Mouse (Mus musculus) liver, embryonic 13.5 days (tissue): ENCODE data around the gene Zfp219. TPM values are rescaled to one million over a fixed set of nuclear protein-coding genes. Genes with fewer than 3 reads are reported as not detected.

Experiments used
- ATAC-seq: fragments of 200-750 bp; cut with Nextera tagmentation; 2 replicates; pipeline ENCODE4 v1.8.0; 2017; ENCODE audit warnings: low read depth, mild to moderate bottlenecking, moderate number of reproducible peaks, moderate library complexity
- DNase-seq: peaks from one replicate; pipeline ENCODE4 v3.0.0; 2022
- H3K27ac ChIP-seq: fragments of 300-500 bp; sonication (generic); 2 replicates; pipeline ENCODE4 v1.5.1; 2015; ENCODE audit warnings: moderate library complexity, mild to moderate bottlenecking, inconsistent platforms
- H3K27me3 ChIP-seq: fragments of 300-500 bp; sonication (generic); 2 replicates; pipeline ENCODE4 v1.6.1; 2015; ENCODE audit warnings: mild to moderate bottlenecking, inconsistent platforms
- H3K36me3 ChIP-seq: fragments of 300-500 bp; sonication (generic); 2 replicates; pipeline ENCODE4 v1.6.1; 2015; ENCODE audit warnings: mild to moderate bottlenecking, inconsistent platforms
- H3K4me1 ChIP-seq: fragments of 300-500 bp; sonication (generic); replicated peaks from 2 replicates; pipeline ENCODE4 v1.6.1; 2015; ENCODE audit warnings: inconsistent platforms
- H3K4me2 ChIP-seq: fragments of 300-500 bp; sonication (generic); 2 replicates; pipeline ENCODE4 v1.6.1; 2015; ENCODE audit warnings: inconsistent platforms, mild to moderate bottlenecking, moderate library complexity
- H3K4me3 ChIP-seq: fragments of 300-500 bp; sonication (generic); replicated peaks from 2 replicates; pipeline ENCODE4 v1.5.1; 2015; ENCODE audit warnings: mild to moderate bottlenecking, inconsistent platforms
- H3K9ac ChIP-seq: fragments of 300-500 bp; sonication (generic); 2 replicates; pipeline ENCODE4 v1.6.1; 2015; ENCODE audit warnings: mild to moderate bottlenecking, inconsistent platforms
- H3K9me3 ChIP-seq: fragments of 300-500 bp; sonication (generic); replicated peaks from 2 replicates; pipeline ENCODE4 v1.6.1; 2016; ENCODE audit warnings: inconsistent platforms
- WGBS: fragments of 180-500 bp; shearing (Covaris S2); methylation state at CpG from one replicate; pipeline ENCODE4 v1.1.7; 2015; ENCODE audit not compliant: insufficient replicate concordance; 5-methylcytosine and 5-hydroxymethylcytosine counted together
- polyA plus RNA-seq: library from polyadenylated mRNA; unstranded; fragments of >200 nt; fragmentation: Nextera tagmentation; extraction: Ambion mirVana; gene quantifications from 2 replicates; pipeline ENCODE4 v1.2.1, GENCODE M21; 2015

Gene Zfp219
- polyA plus RNA-seq, 1 experiment from 2014 or later: 10.1 TPM

GRCm38 (mm10) chr14:52035926-52036325 lies 15.4 kb upstream of the Zfp219 start:
- no peaks in the 10 kb centered on the region for H3K4me1 ChIP-seq
- no peaks in the 10 kb centered on the region; the same call in 1 of the 2 replicates for H3K27me3 ChIP-seq
- H3K9me3 ChIP-seq: no peaks in the 10 kb centered on the region
- no peak overlapping the region for H3K4me3 ChIP-seq
- H3K27ac ChIP-seq: no peak overlapping the region
- no peak overlapping the region for H3K4me2 ChIP-seq
- H3K36me3 ChIP-seq: no peaks in the 10 kb centered on the region
- no peak for DNase-seq
- WGBS: 62% methylated on average over 6 of the region's 6 CpGs
- H3K9ac ChIP-seq: no peak overlapping the region
- ATAC-seq: peak; percentile 18; the same call in 1 of the 2 replicates

GRCm38 (mm10) chr14:52026342-52026741 lies 5.8 kb upstream of the Zfp219 start:
- no peaks in the 10 kb centered on the region for H3K36me3 ChIP-seq
- H3K27me3 ChIP-seq: no peaks in the 10 kb centered on the region
- no peaks in the 10 kb centered on the region for H3K9me3 ChIP-seq
- WGBS: 73% methylated on average over 4 of the region's 4 CpGs
- ATAC-seq: no peak
- no peak overlapping the region for H3K4me2 ChIP-seq
- H3K4me3 ChIP-seq: no peak overlapping the region
- peaks cover 44% of the 10 kb centered on the region for H3K4me1 ChIP-seq
- DNase-seq: no peak
- no peak overlapping the region for H3K27ac ChIP-seq
- no peak overlapping the region for H3K9ac ChIP-seq

- ATAC-seq (peak; percentile 24; the same call in 1 of the 2 replicates), DNase-seq (no peak)
- Histone ChIP-seq H3K27me3 (no peaks in the 10 kb centered on the region), H3K4me2 (peak overlapping the region; percentile 88), H3K4me1 (peaks cover 54% of the 10 kb centered on the region), H3K9me3 (no peaks in the 10 kb centered on the region), H3K36me3 (no peaks in the 10 kb centered on the region), H3K4me3 (peak overlapping the region; percentile 17; the same call in 1 of the 2 replicates), H3K9ac (0 out of 2 replicates have a peak overlapping the region, but pooled peaks have one; percentile 92), H3K27ac (peak overlapping the region; percentile 97)
- 42% methylated on average over 2 of the region's 2 CpGs for WGBS
Measured at GRCm38 (mm10) chr14:52024133-52024532, 3.6 kb upstream of the Zfp219 start.

GRCm38 (mm10) chr14:52022709-52023459 lies 2.4 kb upstream of the Zfp219 start:
- Histone ChIP-seq H3K27me3 (no peaks in the 10 kb centered on the region), H3K4me3 (peak overlapping the region; percentile 34), H3K4me2 (peak overlapping the region; percentile 88), H3K9ac (peak overlapping the region; percentile 92), H3K4me1 (peaks cover 66% of the 10 kb centered on the region), H3K36me3 (peaks cover 5% of the 10 kb centered on the region; the same call in 1 of the 2 replicates), H3K27ac (peak overlapping the region; percentile 97), H3K9me3 (no peaks in the 10 kb centered on the region)
- WGBS: 7% methylated on average over 23 of the region's 23 CpGs
- DNase-seq (peak; percentile 76), ATAC-seq (peak; percentile 29)

- DNase-seq: no peak
- Histone ChIP-seq H3K36me3 (peaks cover 5% of the 10 kb centered on the region; the same call in 1 of the 2 replicates), H3K27ac (peak overlapping the region; percentile 97), H3K4me3 (peak overlapping the region; percentile 34), H3K9ac (peak overlapping the region; percentile 92), H3K27me3 (no peaks in the 10 kb centered on the region), H3K4me2 (peak overlapping the region; percentile 88), H3K4me1 (peaks cover 72% of the 10 kb centered on the region), H3K9me3 (no peaks in the 10 kb centered on the region)
- no peak for ATAC-seq
- 61% methylated on average over 3 of the region's 3 CpGs for WGBS
Measured at GRCm38 (mm10) chr14:52022244-52022708, 1.7 kb upstream of the Zfp219 start.

GRCm38 (mm10) chr14:52021568-52022212 lies 1.2 kb upstream of the Zfp219 start:
- peak overlapping the region; percentile 92 for H3K9ac ChIP-seq
- H3K27ac ChIP-seq: peak overlapping the region; percentile 97
- H3K4me3 ChIP-seq: peak overlapping the region; percentile 77; the same call in 1 of the 2 replicates
- H3K4me1 ChIP-seq: peaks cover 78% of the 10 kb centered on the region
- DNase-seq (no peak), ATAC-seq (peak; percentile 4; the same call in 1 of the 2 replicates)
- peak overlapping the region; percentile 88 for H3K4me2 ChIP-seq
- 48% methylated on average over 8 of the region's 8 CpGs for WGBS
- H3K27me3 ChIP-seq: no peaks in the 10 kb centered on the region
- peaks cover 5% of the 10 kb centered on the region; the same call in 1 of the 2 replicates for H3K36me3 ChIP-seq
- no peaks in the 10 kb centered on the region for H3K9me3 ChIP-seq

- 67% methylated on average over 4 of the region's 4 CpGs for WGBS
- Histone ChIP-seq H3K4me3 (peak overlapping the region; percentile 77), H3K9ac (peak overlapping the region; percentile 92), H3K9me3 (no peaks in the 10 kb centered on the region), H3K36me3 (peaks cover 5% of the 10 kb centered on the region; the same call in 1 of the 2 replicates), H3K4me1 (peaks cover 83% of the 10 kb centered on the region), H3K27ac (peak overlapping the region; percentile 97), H3K27me3 (no peaks in the 10 kb centered on the region), H3K4me2 (peak overlapping the region; percentile 88)
- ATAC-seq: no peak
- no peak for DNase-seq
Measured at GRCm38 (mm10) chr14:52021138-52021529, 601 bp upstream of the Zfp219 start.

- Histone ChIP-seq H3K9me3 (no peaks in the 10 kb centered on the region), H3K4me3 (peak overlapping the region; percentile 77), H3K4me2 (peak overlapping the region; percentile 88), H3K36me3 (peaks cover 5% of the 10 kb centered on the region; the same call in 1 of the 2 replicates), H3K27ac (peak overlapping the region; percentile 97), H3K27me3 (no peaks in the 10 kb centered on the region), H3K9ac (peak overlapping the region; percentile 92), H3K4me1 (peaks cover 87% of the 10 kb centered on the region)
- ATAC-seq (peak; percentile 80), DNase-seq (peak; percentile 94)
- WGBS: under 1% methylated on average over 73 of the region's 74 CpGs
Measured at GRCm38 (mm10) chr14:52019590-52020340, 768 bp downstream of the Zfp219 start.

- 29% methylated on average over 12 of the region's 12 CpGs for WGBS
- DNase-seq (no peak), ATAC-seq (peak; percentile 27)
- H3K27me3 ChIP-seq: no peaks in the 10 kb centered on the region
- peaks cover 5% of the 10 kb centered on the region; the same call in 1 of the 2 replicates for H3K36me3 ChIP-seq
- H3K9me3 ChIP-seq: no peaks in the 10 kb centered on the region
- H3K27ac ChIP-seq: peak overlapping the region; percentile 97
- H3K9ac ChIP-seq: peak overlapping the region; percentile 92
- peak overlapping the region; percentile 77 for H3K4me3 ChIP-seq
- H3K4me2 ChIP-seq: peak overlapping the region; percentile 88
- peaks cover 84% of the 10 kb centered on the region for H3K4me1 ChIP-seq
Measured at GRCm38 (mm10) chr14:52019051-52019589, 1.4 kb downstream of the Zfp219 start.

- DNase-seq: no peak
- Histone ChIP-seq H3K27ac (peak overlapping the region; percentile 97), H3K27me3 (no peaks in the 10 kb centered on the region)
Measured at GRCm38 (mm10) chr14:52018248-52019050, 2.1 kb downstream of the Zfp219 start.

More at GRCm38 (mm10) chr14:52018248-52019050, 2.1 kb downstream of the Zfp219 start:
- Histone ChIP-seq H3K9ac (peak overlapping the region; percentile 92), H3K4me2 (peak overlapping the region; percentile 88), H3K36me3 (peaks cover 5% of the 10 kb centered on the region; the same call in 1 of the 2 replicates), H3K4me1 (peaks cover 84% of the 10 kb centered on the region), H3K9me3 (no peaks in the 10 kb centered on the region), H3K4me3 (peak overlapping the region; percentile 77)
- ATAC-seq: no peak
- WGBS: 78% methylated on average over 15 of the region's 15 CpGs
